Comparison of ENCODE assay signal across 17 mouse cellular contexts in genomic region chr10:127745886-127746285, GRCm38 (mm10). TPM values are rescaled to one million over a fixed set of nuclear protein-coding genes. Genes with fewer than 3 reads are reported as not detected.
"Had no signal": no experiment of that assay in that cellular context is flagged by ENCODE, and none has a peak within 500 bp of the region (broad histone marks: within the 10 kb centered on the region; RNA-seq: fewer than 3 reads in every experiment).

No protein-coding gene starts in this region.

- H3K9ac ChIP-seq: limb, embryonic 12.5 days; liver, embryonic 13.5 days; midbrain, embryonic 15.5 days; neural tube, embryonic 12.5 days had no signal

- H3K4me3 ChIP-seq: limb, embryonic 12.5 days; liver, embryonic 13.5 days; midbrain, embryonic 10.5 days; midbrain, embryonic 15.5 days; neural tube, embryonic 12.5 days had no signal

- H3K4me2 ChIP-seq: limb, embryonic 12.5 days; liver, embryonic 13.5 days; midbrain, embryonic 15.5 days; neural tube, embryonic 12.5 days had no signal

- DNase-seq: kidney, adult 11 months; kidney, postnatal 14 days; liver, embryonic 13.5 days; lung, adult 2 months; lung, postnatal 36 days; thymus, postnatal 4 days had no signal

- H3K9me3 ChIP-seq: limb, embryonic 12.5 days; liver, embryonic 13.5 days; midbrain, embryonic 15.5 days; neural tube, embryonic 12.5 days had no signal

- H3K27ac ChIP-seq: limb, embryonic 12.5 days; liver, embryonic 13.5 days; midbrain, embryonic 10.5 days; midbrain, embryonic 15.5 days; neural tube, embryonic 12.5 days; stomach, postnatal 0 days had no signal

- H3K27me3 ChIP-seq: liver, embryonic 13.5 days; midbrain, embryonic 15.5 days; neural tube, embryonic 12.5 days had no signal

- ATAC-seq: lung, postnatal 0 days; midbrain, embryonic 15.5 days had no signal

RNA-seq across cellular contexts. Expression of gene Gpr182, which starts 5.6 kb away (rescaled TPM):
- total RNA-seq: monocyte, adult 5-6 weeks had no signal

RNA-seq across cellular contexts. Expression of gene Rdh1, which starts 13.6 kb away (rescaled TPM):
- total RNA-seq: megakaryocyte, adult 5-6 weeks; monocyte, adult 5-6 weeks had no signal
- polyA plus RNA-seq: limb, embryonic 12.5 days; midbrain, embryonic 15.5 days had no signal

RNA-seq across cellular contexts. Expression of gene Rdh16f1, which starts 13.7 kb away (rescaled TPM):
- total RNA-seq: left cerebral cortex, postnatal 25 days; megakaryocyte, adult 5-6 weeks; monocyte, adult 5-6 weeks; neutrophil, adult 5-6 weeks had no signal
- polyA plus RNA-seq: kidney, embryonic 14.5 days; midbrain, embryonic 10.5 days; midbrain, embryonic 15.5 days; neural tube, embryonic 12.5 days had no signal

RNA-seq across cellular contexts. Expression of gene Tac2, which starts 21.6 kb away (rescaled TPM):
- total RNA-seq: monocyte, adult 5-6 weeks; neutrophil, adult 5-6 weeks had no signal
- polyA plus RNA-seq: lung, adult 2 months; lung, postnatal 0 days; midbrain, embryonic 10.5 days; midbrain, embryonic 15.5 days had no signal
